Mouse (Mus musculus) limb, embryonic 11.5 days (tissue): Measurements from ENCODE around the gene Odf4. TPM values are rescaled to one million over a fixed set of nuclear protein-coding genes. Genes with fewer than 3 reads are reported as not detected.
"Not testable (repeated sequence)": the region's sequence is repeated elsewhere in the genome, so short reads cannot be mapped to it uniquely, and the experiment has no call there.

Experiments
- ATAC-seq: fragments of 200-750 bp; cut with Nextera tagmentation; 2 replicates; pipeline ENCODE4 v1.8.0; 2017; ENCODE audit warnings: low read depth; ENCODE audit not compliant: insufficient number of reproducible peaks, low FRiP score, low TSS enrichment
- DNase-seq: peaks from one replicate; pipeline ENCODE4 v3.0.0-alpha.2; 2015; ENCODE audit warnings: low spot score
- H3K27ac ChIP-seq: fragments of 300-500 bp; sonication (generic); replicated peaks from 2 replicates; pipeline ENCODE4 v1.5.1; 2014; ENCODE audit warnings: low read depth, mild to moderate bottlenecking, low read length
- H3K27me3 ChIP-seq: fragments of 300-500 bp; sonication (generic); 2 replicates; pipeline ENCODE4 v1.6.1; 2014; ENCODE audit warnings: mild to moderate bottlenecking, low read length, mixed read lengths; ENCODE audit not compliant: control insufficient read depth, insufficient read depth
- H3K36me3 ChIP-seq: fragments of 300-500 bp; sonication (generic); 2 replicates; pipeline ENCODE4 v1.6.1; 2014; ENCODE audit warnings: mild to moderate bottlenecking, low read length, moderate library complexity, mixed read lengths; ENCODE audit not compliant: control insufficient read depth, insufficient read depth
- H3K4me1 ChIP-seq: fragments of 300-500 bp; sonication (generic); 2 replicates; pipeline ENCODE4 v1.6.1; 2014; ENCODE audit warnings: low read length, mixed read lengths; ENCODE audit not compliant: control insufficient read depth, insufficient read depth
- H3K4me2 ChIP-seq: fragments of 300-500 bp; sonication (generic); 2 replicates; pipeline ENCODE4 v1.6.1; 2014; ENCODE audit warnings: low read depth, mild to moderate bottlenecking, moderate library complexity; ENCODE audit not compliant: severe bottlenecking
- H3K4me3 ChIP-seq: fragments of 300-500 bp; sonication (generic); 2 replicates; pipeline ENCODE4 v1.5.1; 2014; ENCODE audit warnings: low read depth, low read length
- H3K9ac ChIP-seq: fragments of 300-500 bp; sonication (generic); 2 replicates; pipeline ENCODE4 v1.6.1; 2014; ENCODE audit warnings: mild to moderate bottlenecking, low read length
- H3K9me3 ChIP-seq: fragments of 300-500 bp; sonication (generic); 2 replicates; pipeline ENCODE4 v1.6.1; 2016; ENCODE audit warnings: low read length; ENCODE audit not compliant: control insufficient read depth
- WGBS: fragments of 180-500 bp; shearing (Covaris S2); extraction: QIAGEN DNeasy Blood & Tissue Kit; methylation state at CpG from one replicate; pipeline ENCODE4 v1.1.7; 2014; 5-methylcytosine and 5-hydroxymethylcytosine counted together
- polyA plus RNA-seq: library from polyadenylated mRNA; unstranded; fragments of >200 nt; fragmentation: Nextera tagmentation; extraction: Ambion mirVana; gene quantifications from 2 replicates; pipeline ENCODE4 v1.2.1, GENCODE M21; 2014

The Odf4 gene
- polyA plus RNA-seq, 1 experiment from 2014 or later = not detected

DNA sequence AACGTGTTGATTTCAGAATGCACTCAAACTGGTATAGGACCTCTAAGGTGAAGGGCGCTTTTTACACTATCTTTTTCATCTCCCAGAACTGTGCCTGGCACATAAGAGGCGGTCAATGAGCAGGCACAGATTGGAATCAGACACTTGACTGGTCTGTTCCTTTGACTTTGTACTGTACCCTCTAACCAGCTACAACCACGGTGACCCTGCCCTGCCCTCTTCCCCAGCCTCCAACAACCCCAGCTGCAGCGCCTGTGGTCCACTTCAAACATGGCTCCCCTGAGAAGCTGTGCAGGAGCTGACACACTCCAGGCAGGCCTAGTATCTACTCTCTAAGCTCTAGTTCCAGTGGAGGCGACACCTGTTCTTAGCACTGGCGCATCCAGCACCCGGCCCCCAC lies 15.8 kb upstream of the Odf4 start:
- Histone ChIP-seq H3K9me3 (no peaks in the 10 kb centered on the region; the same call in 1 of the 2 replicates), H3K4me3 (no peak overlapping the region), H3K36me3 (no peaks in the 10 kb centered on the region), H3K27me3 (peaks cover 4% of the 10 kb centered on the region; the same call in 1 of the 2 replicates), H3K4me2 (no peak overlapping the region), H3K4me1 (0 out of 2 replicates have a peak, but pooled peaks cover 2% of the 10 kb centered on the region), H3K27ac (no peak overlapping the region), H3K9ac (no peak overlapping the region)
- WGBS = 89% methylated on average over 8 of the region's 8 CpGs
- no peak for ATAC-seq
- no peak for DNase-seq

DNA sequence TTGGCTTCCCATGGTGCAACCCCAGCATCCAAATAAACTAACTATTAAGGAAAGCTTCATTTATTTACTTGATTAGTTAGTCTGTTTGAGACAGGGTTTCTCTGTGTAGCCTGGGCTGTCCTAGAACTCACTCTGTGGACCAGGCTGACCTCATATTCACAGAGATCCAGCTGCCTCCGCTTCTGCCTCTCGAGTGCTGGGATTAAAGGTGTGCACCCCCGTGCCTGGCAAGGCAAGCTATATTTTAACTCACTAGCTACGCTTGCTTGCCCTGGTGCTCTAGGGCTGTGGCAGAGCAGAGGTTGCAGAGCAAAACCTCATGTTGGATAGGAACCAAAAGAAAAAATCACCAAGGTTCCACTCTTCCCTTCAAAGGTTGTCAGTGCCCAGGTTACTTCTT lies 13.6 kb upstream of the Odf4 start:
- H3K27me3 ChIP-seq = no peaks in the 10 kb centered on the region
- peak overlapping the region; percentile 29 for H3K4me3 ChIP-seq
- no peaks in the 10 kb centered on the region for H3K36me3 ChIP-seq
- ATAC-seq (no peak), DNase-seq (no peak)
- 0 out of 2 replicates have a peak, but pooled peaks cover 2% of the 10 kb centered on the region for H3K4me1 ChIP-seq
- WGBS = 70% methylated on average over 4 of the region's 4 CpGs
- peak overlapping the region; percentile 52 for H3K4me2 ChIP-seq
- no peak overlapping the region; the same call in 1 of the 2 replicates for H3K9ac ChIP-seq
- H3K9me3 ChIP-seq = no peaks in the 10 kb centered on the region; the same call in 1 of the 2 replicates
- no peak overlapping the region for H3K27ac ChIP-seq

DNA sequence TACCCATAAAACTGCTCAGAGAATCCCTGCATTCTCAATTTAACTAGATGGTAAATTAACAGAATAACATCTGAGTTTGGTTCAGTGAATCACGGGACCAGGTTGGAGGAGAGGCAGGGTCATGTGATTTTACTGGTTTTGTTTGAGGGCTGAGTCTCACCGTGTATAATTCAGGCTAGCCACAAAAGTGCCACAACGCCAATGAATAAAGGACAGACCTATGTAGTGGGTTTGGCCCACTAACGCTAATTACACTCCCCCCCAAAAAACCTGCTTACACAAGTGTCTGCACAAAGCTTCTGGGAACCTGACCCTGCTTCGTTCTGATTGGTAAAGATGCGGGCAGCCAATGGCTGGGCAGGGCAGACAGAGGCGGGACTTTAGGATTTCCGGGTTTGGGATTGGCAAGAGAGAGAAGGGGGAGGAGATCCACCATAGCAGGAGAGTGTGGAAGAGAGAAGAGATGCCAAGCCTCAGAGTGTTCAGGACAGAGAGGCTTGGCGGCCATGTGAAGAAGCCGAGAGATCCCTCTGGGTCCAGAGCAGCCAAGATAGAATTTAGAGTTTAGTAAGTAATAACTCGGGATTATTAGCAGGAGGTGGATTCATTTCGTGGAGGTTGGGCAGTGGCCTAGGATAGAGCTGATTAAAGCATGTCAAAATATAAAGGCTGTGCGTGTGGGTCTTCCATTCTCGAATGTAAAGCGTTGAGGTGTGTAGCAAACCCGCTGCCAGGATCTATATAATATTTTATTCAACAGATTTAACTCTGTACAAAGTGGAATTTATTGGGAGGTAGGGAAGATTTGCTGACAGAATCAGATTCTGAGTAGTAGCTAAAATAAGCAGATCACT lies 12.8 kb upstream of the Odf4 start:
- Histone ChIP-seq H3K36me3 (no peaks in the 10 kb centered on the region), H3K4me3 (peak overlapping the region; percentile 29), H3K9ac (peak overlapping the region; percentile 49), H3K4me2 (peak overlapping the region; percentile 52), H3K27ac (no peak overlapping the region), H3K27me3 (no peaks in the 10 kb centered on the region), H3K9me3 (no peaks in the 10 kb centered on the region; the same call in 1 of the 2 replicates), H3K4me1 (0 out of 2 replicates have a peak, but pooled peaks cover 2% of the 10 kb centered on the region)
- peak; percentile 88 for DNase-seq
- peak; percentile 98 for ATAC-seq
- 4% methylated on average over 16 of the region's 16 CpGs for WGBS

DNA sequence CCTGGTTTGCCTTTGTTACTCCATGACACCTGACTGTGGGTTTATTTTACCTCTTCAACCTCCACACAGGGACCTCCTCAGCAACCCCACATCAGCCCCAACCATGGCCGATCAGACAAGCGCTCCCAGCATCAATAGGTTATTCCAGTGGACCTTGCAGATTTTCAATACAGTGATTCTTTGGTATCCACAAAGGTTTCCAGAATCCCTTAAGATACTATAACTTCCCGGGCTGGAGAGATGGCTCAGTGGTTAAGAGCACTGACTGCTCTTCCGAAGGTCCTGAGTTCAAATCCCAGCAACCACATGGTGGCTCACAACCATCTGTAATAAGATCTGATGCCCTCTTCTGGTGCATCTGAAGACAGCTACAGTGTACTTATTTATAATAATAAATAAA lies 10.1 kb upstream of the Odf4 start:
- not testable (repeated sequence) for H3K9me3 ChIP-seq, H3K27me3 ChIP-seq, ATAC-seq, H3K36me3 ChIP-seq, H3K9ac ChIP-seq, H3K4me1 ChIP-seq, H3K4me3 ChIP-seq, DNase-seq, H3K27ac ChIP-seq, H3K4me2 ChIP-seq
- WGBS = 91% methylated on average over 4 of the region's 4 CpGs

DNA sequence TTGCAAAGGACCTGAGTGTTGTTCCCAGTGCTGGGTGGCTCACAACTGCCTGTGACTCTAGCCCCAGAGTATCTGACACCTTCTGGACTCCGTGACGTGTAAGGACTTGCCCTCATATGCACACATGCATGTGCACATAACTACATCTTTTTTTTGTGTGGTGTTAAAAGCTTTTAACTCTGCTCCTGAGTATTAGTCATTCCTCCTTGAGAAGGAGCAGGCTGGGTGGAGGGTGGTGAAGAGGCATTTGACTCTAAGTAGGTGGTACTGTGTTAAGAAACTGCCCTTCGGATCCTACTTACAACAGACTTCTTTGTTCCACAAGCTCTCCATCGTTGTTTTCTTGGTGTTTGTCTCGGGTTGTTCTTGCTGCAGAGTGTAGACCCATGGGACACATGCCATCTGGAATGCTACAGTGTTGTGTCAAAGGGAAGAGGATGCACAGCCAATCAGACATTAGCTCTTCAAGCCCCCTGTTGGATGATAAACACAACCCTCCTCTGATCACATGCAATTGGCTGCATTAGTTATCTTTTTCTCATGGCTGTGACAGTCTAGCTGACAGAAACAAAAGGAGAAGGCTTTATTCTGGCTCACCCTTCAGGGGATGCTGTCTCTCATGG lies 7.1 kb upstream of the Odf4 start:
- ATAC-seq (no peak), DNase-seq (no peak)
- 79% methylated on average over 5 of the region's 5 CpGs for WGBS
- Histone ChIP-seq H3K9ac (no peak overlapping the region), H3K27ac (no peak overlapping the region), H3K4me1 (no peaks in the 10 kb centered on the region), H3K27me3 (no peaks in the 10 kb centered on the region), H3K36me3 (no peaks in the 10 kb centered on the region), H3K9me3 (no peaks in the 10 kb centered on the region), H3K4me3 (no peak overlapping the region), H3K4me2 (no peak overlapping the region)

DNA sequence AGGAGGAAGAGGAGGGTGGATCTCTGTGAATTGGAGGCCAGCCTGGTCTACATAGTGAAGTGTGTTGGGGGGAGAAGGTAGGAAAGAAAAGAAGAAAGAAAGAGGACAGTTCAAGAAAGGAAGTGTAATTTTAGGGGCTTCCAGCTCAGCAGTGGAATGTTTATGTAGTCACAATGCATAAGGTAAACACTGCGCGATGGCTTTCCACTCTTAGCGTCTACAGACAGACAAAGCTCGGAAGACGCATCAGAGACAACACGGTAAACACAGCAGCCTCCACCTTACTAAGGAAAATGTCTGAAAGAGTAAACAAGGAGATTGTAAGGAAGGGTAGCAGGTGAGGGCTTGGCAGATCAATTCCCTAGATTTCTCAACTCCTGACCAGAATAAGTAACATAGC lies 3.1 kb upstream of the Odf4 start:
- Histone ChIP-seq H3K4me1 (no peaks in the 10 kb centered on the region), H3K4me3 (no peak overlapping the region), H3K36me3 (no peaks in the 10 kb centered on the region), H3K4me2 (no peak overlapping the region), H3K27me3 (no peaks in the 10 kb centered on the region), H3K9ac (no peak overlapping the region), H3K27ac (no peak overlapping the region), H3K9me3 (no peaks in the 10 kb centered on the region)
- DNase-seq = no peak
- ATAC-seq = no peak
- 78% methylated on average over 6 of the region's 6 CpGs for WGBS

DNA sequence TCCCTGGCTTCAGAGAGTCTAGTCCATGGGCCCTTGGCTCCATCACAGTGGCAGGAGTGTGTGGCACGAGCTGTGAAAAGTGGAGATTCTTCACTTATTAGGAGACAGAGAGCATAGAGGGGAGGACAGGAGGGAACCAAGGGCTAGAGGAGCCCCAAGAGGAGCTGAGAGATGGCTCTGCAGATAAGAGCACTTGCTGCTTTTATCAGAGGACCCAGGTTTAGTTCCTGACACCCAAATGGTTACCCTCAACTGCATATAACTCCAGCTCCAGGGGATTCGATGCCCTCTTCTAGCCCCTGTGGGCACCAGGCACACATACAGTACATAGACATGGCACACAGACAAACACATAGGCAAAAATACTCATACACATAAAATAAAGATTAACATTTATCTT lies 2.1 kb downstream of the Odf4 start:
- no peaks in the 10 kb centered on the region for H3K4me1 ChIP-seq
- no peak overlapping the region for H3K4me3 ChIP-seq
- 91% methylated on average over 2 of the region's 2 CpGs for WGBS
- no peak overlapping the region for H3K4me2 ChIP-seq
- H3K27ac ChIP-seq = no peak overlapping the region
- no peaks in the 10 kb centered on the region for H3K27me3 ChIP-seq
- H3K9me3 ChIP-seq = no peaks in the 10 kb centered on the region
- H3K36me3 ChIP-seq = no peaks in the 10 kb centered on the region
- no peak overlapping the region for H3K9ac ChIP-seq
- ATAC-seq (no peak), DNase-seq (no peak)

DNA sequence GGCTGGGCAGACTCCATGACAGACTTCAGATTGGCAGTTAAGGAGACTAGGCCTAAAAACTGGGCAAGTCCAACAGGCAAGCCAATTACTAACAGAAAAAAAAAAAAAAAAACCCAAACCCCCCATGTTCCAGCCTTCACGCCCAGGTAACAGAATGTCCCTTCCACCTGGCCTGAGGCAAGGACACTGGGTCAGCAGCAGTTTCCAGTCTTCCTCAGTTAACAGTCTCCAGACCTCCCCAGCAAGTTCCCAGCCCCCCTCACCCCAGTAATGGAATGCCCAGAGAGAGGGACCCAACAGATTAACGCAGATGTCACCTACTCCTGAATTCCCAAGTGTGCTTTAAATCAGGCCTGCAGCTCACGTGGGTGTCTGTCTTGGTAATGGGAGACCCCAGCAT lies 3.7 kb downstream of the Odf4 start:
- 55% methylated on average over 3 of the region's 3 CpGs for WGBS
- DNase-seq (no peak), ATAC-seq (no peak)
- no peak overlapping the region for H3K4me3 ChIP-seq
- no peak overlapping the region for H3K9ac ChIP-seq
- no peaks in the 10 kb centered on the region for H3K4me1 ChIP-seq
- no peaks in the 10 kb centered on the region for H3K36me3 ChIP-seq
- no peaks in the 10 kb centered on the region for H3K9me3 ChIP-seq
- H3K27ac ChIP-seq = no peak overlapping the region
- H3K27me3 ChIP-seq = no peaks in the 10 kb centered on the region
- no peak overlapping the region for H3K4me2 ChIP-seq
